Mouse (Mus musculus) c-Kit-negative CD71-positive TER-119-positive erythroid progenitor cells, embryonic 14.5 days (primary cell): ENCODE measurements around the gene Eif5a2.
A peak's percentile ranks its signal among the peaks of the same experiment; 100 is the strongest.

Source experiments
- DNase-seq: peaks from one replicate; pipeline ENCODE4 v3.0.0-alpha.2; 2013; ENCODE audit warnings: low read depth, low spot score

Eif5a2 gene

GRCm38 (mm10) chr3:28811441-28811840, 30.4 kb downstream of the Eif5a2 start:
- DNase-seq: no peak

GRCm38 (mm10) chr3:28814361-28814760, 33.3 kb downstream of the Eif5a2 start:
- DNase-seq: peak; percentile 51

GRCm38 (mm10) chr3:28816010-28816540, 35.0 kb downstream of the Eif5a2 start:
- DNase-seq: no peak

- no peak for DNase-seq
Measured at GRCm38 (mm10) chr3:28826272-28826671, 45.2 kb downstream of the Eif5a2 start.

GRCm38 (mm10) chr3:28827605-28828004, 46.5 kb downstream of the Eif5a2 start:
- DNase-seq: no peak

GRCm38 (mm10) chr3:28829454-28829853, 48.4 kb downstream of the Eif5a2 start:
- no peak for DNase-seq

- DNase-seq: no peak
Measured at GRCm38 (mm10) chr3:28836796-28837371, 55.8 kb downstream of the Eif5a2 start.

GRCm38 (mm10) chr3:28841886-28842649, 61.0 kb downstream of the Eif5a2 start:
- DNase-seq: no peak

GRCm38 (mm10) chr3:28843231-28843630, 62.2 kb downstream of the Eif5a2 start:
- DNase-seq: no peak

- DNase-seq: no peak
Measured at GRCm38 (mm10) chr3:28847115-28847514, 66.0 kb downstream of the Eif5a2 start.
